ENCODE assay signal across 20 mouse cellular contexts in the genomic region with DNA sequence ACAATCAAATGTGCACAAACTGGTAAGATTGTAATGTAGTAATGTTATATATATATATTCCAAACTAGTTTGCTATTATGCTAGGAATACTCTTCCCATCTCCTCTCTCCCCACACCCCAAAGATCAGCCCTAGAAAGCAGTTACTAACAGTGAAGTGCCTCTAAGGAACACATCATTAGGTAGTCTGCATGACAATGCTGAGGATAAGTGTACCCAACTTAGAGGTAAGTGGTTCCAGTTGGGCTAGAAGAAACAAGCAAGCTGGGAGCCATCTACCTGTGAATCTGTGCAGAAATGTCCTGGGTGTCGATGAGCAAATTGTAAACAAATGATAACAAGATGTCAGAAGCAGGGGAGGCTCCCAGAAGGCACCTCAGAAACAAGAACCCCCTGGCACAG.
"Had no signal": no experiment of that assay in that cellular context is flagged by ENCODE, and none has a peak within 500 bp of the region (broad histone marks: within the 10 kb centered on the region; RNA-seq: fewer than 3 reads in every experiment).

No protein-coding gene starts in this region.

- DNase-seq: cerebellum, adult 9-10 months; cerebellum, adult 9-11 months; cerebellum, postnatal 10 days; cerebellum, postnatal 14 days; cerebellum, postnatal 25 days; cerebellum, postnatal 36 days; embryo, embryonic 11 days; forebrain, postnatal 0 days; gastrocnemius, adult 2 months; gastrocnemius, postnatal 10 days; gastrocnemius, postnatal 14 days; gastrocnemius, postnatal 25 days; gastrocnemius, postnatal 36 days; heart, adult 11 months; heart, adult 18-20 months; heart, adult 2 months had no signal

- ATAC-seq: forebrain, embryonic 13.5 days; forebrain, embryonic 14.5 days; forebrain, embryonic 15.5 days; forebrain, embryonic 16.5 days; forebrain, postnatal 0 days had no signal
